Mouse (Mus musculus) ovary, postnatal 36 days (tissue): Measurements from ENCODE around the gene Hps6.

ENCODE experiments used
- DNase-seq: peaks from one replicate; pipeline ENCODE4 v3.0.0; 2022; ENCODE audit warnings: low spot score, mixed read lengths

Gene Hps6

GRCm38 (mm10) chr19:46045696-46046311, 42.5 kb downstream of the Hps6 start:
- DNase-seq: peak; percentile 45

GRCm38 (mm10) chr19:46046621-46047025, 43.3 kb downstream of the Hps6 start:
- DNase-seq: no peak

- no peak for DNase-seq
Measured at GRCm38 (mm10) chr19:46047426-46047825, 44.1 kb downstream of the Hps6 start.

- DNase-seq: no peak
Measured at GRCm38 (mm10) chr19:46049129-46049528, 45.8 kb downstream of the Hps6 start.

- DNase-seq: no peak
Measured at GRCm38 (mm10) chr19:46050462-46050861, 47.2 kb downstream of the Hps6 start.
